Mouse (Mus musculus): Measurements from ENCODE around the gene Gale.

DNA sequence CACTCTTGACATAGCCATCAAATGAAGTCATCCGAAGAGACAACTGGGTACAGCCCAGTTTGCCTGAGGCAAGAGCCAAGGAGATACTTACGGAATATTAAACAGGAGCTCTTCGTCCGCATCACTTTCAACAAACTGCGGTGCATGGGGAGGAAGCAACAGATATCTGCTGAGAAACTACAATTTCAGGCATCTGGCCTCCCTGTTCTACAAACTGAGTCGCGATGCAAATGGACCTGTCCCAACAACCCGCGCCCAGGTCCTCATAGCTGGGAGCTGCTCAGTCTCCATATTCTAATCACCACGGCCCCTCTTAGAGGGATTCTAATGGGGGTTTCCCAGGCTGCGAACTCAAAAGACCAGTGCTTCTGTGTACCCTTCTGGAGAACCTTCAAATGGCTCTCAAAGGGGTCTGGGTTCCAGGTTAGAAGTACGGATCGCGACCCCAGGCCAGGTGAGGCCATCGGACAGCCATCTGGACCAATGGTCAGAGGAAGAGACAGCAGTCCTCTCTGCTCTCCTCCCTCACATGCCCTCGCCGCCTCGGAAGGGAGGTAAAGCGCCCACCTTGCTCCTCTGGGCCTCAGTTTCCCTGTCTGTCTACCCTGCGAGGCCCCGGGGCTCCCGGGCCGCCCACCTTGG, 22.9 kb downstream of the Gale start:
- TF ChIP-seq CTCF (IDR thresholded peaks at IDR 0.05; ENCODE audit: borderline replicate concordance, insufficient read depth, low read depth, low read length) (no peak), POLR2A (IDR thresholded peaks at IDR 0.05; ENCODE audit: borderline replicate concordance, insufficient read depth, low read length) (no peak)

Data from cerebellum, adult 2 months (tissue).